Mouse (Mus musculus): ENCODE data around the gene Ankrd13d. TPM values are rescaled to one million over a fixed set of nuclear protein-coding genes. Genes with fewer than 3 reads are reported as not detected.

Gene Ankrd13d
- polyA plus RNA-seq, 1 experiment = 1.7 TPM

DNA sequence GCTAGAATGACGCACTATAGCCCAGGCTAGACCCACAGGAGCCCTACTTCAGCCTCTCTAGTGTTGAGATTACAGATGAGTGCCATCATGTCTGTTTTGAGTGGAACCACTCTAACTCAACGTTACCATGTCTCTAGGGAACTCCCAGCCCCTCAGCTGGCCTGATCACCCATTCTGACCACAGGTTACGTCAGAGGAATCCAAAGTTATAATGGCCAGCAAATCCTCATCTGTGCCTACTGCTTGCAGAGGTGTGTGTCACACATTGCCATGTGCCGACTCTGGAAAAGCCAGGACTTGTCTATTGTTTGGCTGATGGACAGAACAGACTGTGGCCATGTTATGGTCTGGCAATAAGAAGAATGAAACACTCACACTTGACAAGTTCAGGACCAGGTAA, 12.5 kb upstream of the Ankrd13d start:
- Histone ChIP-seq H3K36me3 (ENCODE audit: control insufficient read depth, insufficient read depth) (peaks cover 12% of the 10 kb centered on the region), H3K4me2 (ENCODE audit: low read depth) (no peak overlapping the region), H3K79me2 (ENCODE audit: control insufficient read depth, insufficient read depth) (peaks cover 30% of the 10 kb centered on the region), H3K27me3 (ENCODE audit: control insufficient read depth, insufficient read depth, insufficient read length) (no peaks in the 10 kb centered on the region), H3K4me3 (no peak overlapping the region), H3ac (ENCODE audit: control insufficient read depth, insufficient read length) (no peak overlapping the region)
- no peak for TF ChIP-seq SRF (IDR thresholded peaks at IDR 0.05; ENCODE audit: control insufficient read depth, insufficient read length, low read depth)
- no peak for TF ChIP-seq TCF12 (IDR thresholded peaks at IDR 0.05; ENCODE audit: insufficient read depth, poor library complexity, severe bottlenecking)
- TF ChIP-seq E2F4 (IDR thresholded peaks at IDR 0.05; ENCODE audit: insufficient read depth) = no peak
- TF ChIP-seq MYOG (IDR thresholded peaks at IDR 0.05; ENCODE audit: control insufficient read depth in 1 of 3, insufficient read depth in 1 of 3, insufficient read length in 2 of 3, low read depth in 2 of 3) = no peak
- TF ChIP-seq POLR2AphosphoS2 (IDR thresholded peaks at IDR 0.05; ENCODE audit: insufficient read length, low read depth) = no peak
- TF ChIP-seq TCF3 (IDR thresholded peaks at IDR 0.05; ENCODE audit: insufficient read length, low read depth) = no peak
- TF ChIP-seq USF1 (IDR thresholded peaks at IDR 0.05; ENCODE audit: low read depth) = no peak
- TF ChIP-seq CEBPB (IDR thresholded peaks at IDR 0.05; ENCODE audit: insufficient read depth, poor library complexity, severe bottlenecking) = no peak
- TF ChIP-seq MYOD1 (IDR thresholded peaks at IDR 0.05; ENCODE audit: control insufficient read depth in 1 of 3, insufficient read length in 2 of 3, low read depth in 2 of 3) = no peak
- TF ChIP-seq MAX (IDR thresholded peaks at IDR 0.05; ENCODE audit: low read depth) = no peak
- TF ChIP-seq REST (IDR thresholded peaks at IDR 0.05; ENCODE audit: insufficient read depth, insufficient read length) = no peak

DNA sequence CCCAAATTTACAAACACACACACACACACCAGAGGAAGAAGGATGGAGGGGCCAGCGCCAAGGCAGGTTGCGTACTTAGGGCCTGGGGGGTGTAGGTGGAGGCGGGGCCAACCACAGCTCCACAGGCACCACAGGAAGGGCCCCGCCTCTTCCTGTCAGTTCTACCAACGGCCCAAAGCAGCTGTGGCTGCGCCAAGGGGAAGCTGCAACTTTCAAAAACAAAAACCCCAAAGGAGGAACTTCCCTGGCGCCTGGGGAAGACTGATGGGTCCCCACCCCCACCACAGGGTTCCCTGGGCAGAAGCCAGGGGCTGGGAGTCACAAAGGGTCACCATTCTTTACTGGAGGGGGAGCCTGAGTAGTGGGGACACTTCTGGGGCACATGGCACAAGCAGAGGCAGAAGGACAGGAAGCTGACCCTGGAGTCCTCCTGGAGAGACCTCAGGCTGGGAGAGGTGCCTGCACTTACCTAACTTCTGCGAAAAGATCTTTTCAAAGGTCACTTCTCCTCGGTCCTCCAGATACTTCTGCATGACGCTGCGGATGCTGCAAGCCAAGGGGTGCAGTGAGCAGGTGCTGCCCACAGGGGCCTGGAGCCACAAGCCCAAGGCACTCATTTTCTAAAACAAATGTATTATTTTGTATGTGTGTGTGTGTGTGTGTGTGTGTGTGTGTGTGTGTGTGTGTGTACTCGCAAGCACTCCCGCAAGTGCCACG, 11.6 kb upstream of the Ankrd13d start:
- H3K27me3 ChIP-seq (ENCODE audit: control insufficient read depth, insufficient read depth, insufficient read length) = no peaks in the 10 kb centered on the region
- no peak overlapping the region for H3ac ChIP-seq (ENCODE audit: control insufficient read depth, insufficient read length)
- peaks cover 12% of the 10 kb centered on the region for H3K36me3 ChIP-seq (ENCODE audit: control insufficient read depth, insufficient read depth)
- TF ChIP-seq E2F4 (IDR thresholded peaks at IDR 0.05; ENCODE audit: insufficient read depth) (no peak), USF1 (IDR thresholded peaks at IDR 0.05; ENCODE audit: low read depth) (no peak), POLR2AphosphoS2 (IDR thresholded peaks at IDR 0.05; ENCODE audit: insufficient read length, low read depth) (no peak), TCF12 (IDR thresholded peaks at IDR 0.05; ENCODE audit: insufficient read depth, poor library complexity, severe bottlenecking) (no peak), SRF (IDR thresholded peaks at IDR 0.05; ENCODE audit: control insufficient read depth, insufficient read length, low read depth) (no peak), POLR2A (IDR thresholded peaks at IDR 0.05; ENCODE audit: insufficient read length, low read depth) (no peak), REST (IDR thresholded peaks at IDR 0.05; ENCODE audit: insufficient read depth, insufficient read length) (no peak), TCF3 (IDR thresholded peaks at IDR 0.05; ENCODE audit: insufficient read length, low read depth) (no peak), MAX (IDR thresholded peaks at IDR 0.05; ENCODE audit: low read depth) (no peak), MYOG (IDR thresholded peaks at IDR 0.05; ENCODE audit: control insufficient read depth in 1 of 3, insufficient read depth in 1 of 3, insufficient read length in 2 of 3, low read depth in 2 of 3) (no peak), CEBPB (IDR thresholded peaks at IDR 0.05; ENCODE audit: insufficient read depth, poor library complexity, severe bottlenecking) (no peak), MYOD1 (IDR thresholded peaks at IDR 0.05; ENCODE audit: control insufficient read depth in 1 of 3, insufficient read length in 2 of 3, low read depth in 2 of 3) (no peak)
- H3K4me2 ChIP-seq (ENCODE audit: low read depth) = no peak overlapping the region
- H3K4me3 ChIP-seq = no peak overlapping the region
- peaks cover 30% of the 10 kb centered on the region for H3K79me2 ChIP-seq (ENCODE audit: control insufficient read depth, insufficient read depth)

DNA sequence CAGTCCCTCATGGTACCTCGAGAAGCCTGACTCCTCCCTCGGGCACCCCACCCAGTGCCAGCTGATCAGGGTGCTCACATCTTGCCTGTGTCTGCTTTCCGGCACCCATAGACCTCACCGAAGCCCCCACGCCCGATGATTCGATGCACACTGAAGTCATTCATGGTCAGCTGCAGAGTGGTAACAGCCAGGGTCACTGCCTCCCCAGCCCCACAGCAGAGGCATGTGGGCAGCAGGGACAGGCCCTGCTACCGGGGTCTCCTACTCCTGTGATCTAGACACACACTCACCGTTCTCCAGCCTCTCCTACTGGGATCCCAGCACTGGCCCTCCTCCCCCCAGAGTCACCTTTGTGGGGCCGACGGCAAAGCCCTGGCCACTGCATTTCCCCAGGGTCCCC, 8.2 kb upstream of the Ankrd13d start:
- Histone ChIP-seq H3K27me3 (ENCODE audit: control insufficient read depth, insufficient read depth, insufficient read length) (no peaks in the 10 kb centered on the region), H3K79me2 (ENCODE audit: control insufficient read depth, insufficient read depth) (peaks cover 9% of the 10 kb centered on the region), H3K36me3 (ENCODE audit: control insufficient read depth, insufficient read depth) (peaks cover 20% of the 10 kb centered on the region), H3K4me2 (ENCODE audit: low read depth) (no peak overlapping the region), H3ac (ENCODE audit: control insufficient read depth, insufficient read length) (no peak overlapping the region), H3K4me3 (no peak overlapping the region)
- TF ChIP-seq SRF (IDR thresholded peaks at IDR 0.05; ENCODE audit: control insufficient read depth, insufficient read length, low read depth) (no peak), E2F4 (IDR thresholded peaks at IDR 0.05; ENCODE audit: insufficient read depth) (no peak), TCF3 (IDR thresholded peaks at IDR 0.05; ENCODE audit: insufficient read length, low read depth) (no peak), MAX (IDR thresholded peaks at IDR 0.05; ENCODE audit: low read depth) (no peak), MYOG (IDR thresholded peaks at IDR 0.05; ENCODE audit: control insufficient read depth in 1 of 3, insufficient read depth in 1 of 3, insufficient read length in 2 of 3, low read depth in 2 of 3) (no peak), POLR2AphosphoS2 (IDR thresholded peaks at IDR 0.05; ENCODE audit: insufficient read length, low read depth) (no peak), POLR2A (IDR thresholded peaks at IDR 0.05; ENCODE audit: insufficient read length, low read depth) (no peak), REST (IDR thresholded peaks at IDR 0.05; ENCODE audit: insufficient read depth, insufficient read length) (no peak), USF1 (IDR thresholded peaks at IDR 0.05; ENCODE audit: low read depth) (no peak), TCF12 (IDR thresholded peaks at IDR 0.05; ENCODE audit: insufficient read depth, poor library complexity, severe bottlenecking) (no peak), MYOD1 (IDR thresholded peaks at IDR 0.05; ENCODE audit: control insufficient read depth in 1 of 3, insufficient read length in 2 of 3, low read depth in 2 of 3) (no peak), CEBPB (IDR thresholded peaks at IDR 0.05; ENCODE audit: insufficient read depth, poor library complexity, severe bottlenecking) (no peak)

DNA sequence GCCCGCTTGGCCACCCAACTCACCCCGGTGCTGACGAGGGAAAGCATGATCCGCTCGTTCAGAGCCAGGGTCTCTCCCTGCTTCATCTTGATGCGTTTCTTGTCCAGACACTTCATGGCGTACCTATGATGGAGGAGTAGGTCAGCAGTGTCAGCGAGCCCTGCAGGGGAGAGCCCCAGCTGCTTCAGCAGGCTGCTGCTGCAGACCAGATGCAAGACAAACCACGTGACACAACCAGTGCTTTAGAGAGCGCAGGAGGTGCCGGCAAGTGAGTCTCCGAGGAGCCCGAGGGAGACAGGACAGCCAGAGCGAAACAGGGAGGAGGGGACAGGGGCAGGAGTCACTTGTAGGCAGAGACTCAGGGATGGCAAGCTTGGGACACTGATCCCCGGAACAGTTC, 7.8 kb upstream of the Ankrd13d start:
- TF ChIP-seq REST (IDR thresholded peaks at IDR 0.05; ENCODE audit: insufficient read depth, insufficient read length) (no peak), MYOD1 (IDR thresholded peaks at IDR 0.05; ENCODE audit: control insufficient read depth in 1 of 3, insufficient read length in 2 of 3, low read depth in 2 of 3) (no peak), E2F4 (IDR thresholded peaks at IDR 0.05; ENCODE audit: insufficient read depth) (no peak), POLR2A (IDR thresholded peaks at IDR 0.05; ENCODE audit: insufficient read length, low read depth) (no peak)
- H3K36me3 ChIP-seq (ENCODE audit: control insufficient read depth, insufficient read depth) = peaks cover 20% of the 10 kb centered on the region

More for the DNA sequence above, 7.8 kb upstream of the Ankrd13d start:
- H3K79me2 ChIP-seq (ENCODE audit: control insufficient read depth, insufficient read depth) = peaks cover 4% of the 10 kb centered on the region
- no peaks in the 10 kb centered on the region for H3K27me3 ChIP-seq (ENCODE audit: control insufficient read depth, insufficient read depth, insufficient read length)
- H3K4me3 ChIP-seq = no peak overlapping the region
- H3K4me2 ChIP-seq (ENCODE audit: low read depth) = no peak overlapping the region
- H3ac ChIP-seq (ENCODE audit: control insufficient read depth, insufficient read length) = no peak overlapping the region

Data from myocyte (in vitro differentiated cells).